Mouse (Mus musculus) spleen, adult 2 months (tissue): ENCODE measurements around the gene Cyb561d1. TPM values are rescaled to one million over a fixed set of nuclear protein-coding genes. Genes with fewer than 3 reads are reported as not detected.

Experiments
- DNase-seq, 2 experiments: peaks; one replicate each; pipeline versions ENCODE4 v3.0.0 to v3.0.0-alpha.2; 2012 to 2021; ENCODE audit warnings: low spot score in 2 of 2, low read depth in 1 of 2
- H3K27ac ChIP-seq: fragments of 200-500 bp; 2 replicates; pipeline ENCODE4 v1.5.1; 2012; ENCODE audit warnings: low read length, inconsistent platforms; ENCODE audit not compliant: insufficient read depth
- H3K27me3 ChIP-seq: fragments of 200-500 bp; 2 replicates; pipeline ENCODE4 v1.6.1; 2012; ENCODE audit warnings: mild to moderate bottlenecking, moderate library complexity, low read length, inconsistent platforms; ENCODE audit not compliant: control insufficient read depth, insufficient read depth
- H3K36me3 ChIP-seq: fragments of 200-500 bp; 2 replicates; pipeline ENCODE4 v1.6.1; 2012; ENCODE audit warnings: mild to moderate bottlenecking, low read length, inconsistent platforms; ENCODE audit not compliant: control insufficient read depth, insufficient read depth
- H3K4me1 ChIP-seq: fragments of 200-500 bp; 2 replicates; pipeline ENCODE4 v1.6.1; 2011; ENCODE audit warnings: inconsistent platforms; ENCODE audit not compliant: control insufficient read depth, insufficient read depth, insufficient read length
- H3K4me3 ChIP-seq: fragments of 200-500 bp; 2 replicates; pipeline ENCODE4 v1.5.1; 2011; ENCODE audit warnings: mild to moderate bottlenecking, inconsistent platforms; ENCODE audit not compliant: insufficient read depth, insufficient read length; ENCODE audit errors: extremely low read depth
- CTCF ChIP-seq: fragments of 200-500 bp; IDR thresholded peaks from 2 replicates; pipeline ENCODE4 v1.5.1; 2011; ENCODE audit warnings: mild to moderate bottlenecking, inconsistent platforms; ENCODE audit not compliant: insufficient read depth, insufficient read length, insufficient replicate concordance; ENCODE audit errors: extremely low read depth
- POLR2A ChIP-seq: fragments of 200-500 bp; IDR thresholded peaks from 2 replicates; pipeline ENCODE4 v1.6.1; 2011; ENCODE audit warnings: low read depth, low read length, inconsistent platforms
- WGBS: fragments of 180-500 bp; shearing (Covaris S2); methylation state at CpG from one replicate; pipeline ENCODE4 v1.1.7; 2018; 5-methylcytosine and 5-hydroxymethylcytosine counted together
- polyA plus RNA-seq: library from polyadenylated mRNA; depleted of rRNA; stranded (reverse); fragments of >200 nt; gene quantifications from 2 replicates; pipeline ENCODE4 v1.2.3, GENCODE M21; 2012; rRNA removed

The Cyb561d1 gene
- polyA plus RNA-seq, 1 experiment: 13.8 TPM

DNA sequence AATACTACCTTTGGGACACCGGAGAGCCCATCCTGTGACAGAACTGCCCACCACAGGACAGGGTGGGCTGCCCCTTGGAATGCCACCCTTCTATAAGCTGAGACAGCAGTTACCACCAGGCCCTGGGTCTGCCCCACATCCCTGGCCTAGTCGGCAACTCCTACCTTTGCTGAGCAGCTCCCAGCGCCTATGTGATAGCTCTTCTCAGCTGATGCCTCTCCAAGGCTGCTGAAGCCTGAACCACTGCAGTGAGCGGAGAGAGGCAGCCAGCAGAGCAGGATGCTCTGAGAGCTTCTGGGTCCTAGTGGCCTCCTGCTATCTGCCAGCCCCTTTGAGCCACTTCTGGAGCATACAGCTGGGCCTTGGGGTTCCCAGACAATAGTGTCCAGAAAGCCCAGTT is 46.4 kb downstream of the Cyb561d1 start, which contains the start of gene Gpr61:
TSS of gene Gpr61 (minus strand) at position 227 of the 400 bp plus-strand sequence.
- no peak within 1 kb of the TSS for H3K27ac ChIP-seq
- no peak within 1 kb of the TSS for H3K4me3 ChIP-seq
- TF ChIP-seq CTCF (no peak), POLR2A (no peak)
- no peak for DNase-seq
- 76% methylated on average over 4 of the region's 4 CpGs for WGBS
- no peaks in the 10 kb centered on the region for H3K27me3 ChIP-seq
- H3K36me3 ChIP-seq: no peaks in the 10 kb centered on the region
- no peaks in the 10 kb centered on the region for H3K4me1 ChIP-seq

- WGBS: 94% methylated on average over 3 of the region's 3 CpGs
- Histone ChIP-seq H3K36me3 (no peaks in the 10 kb centered on the region), H3K4me1 (no peaks in the 10 kb centered on the region), H3K27me3 (no peaks in the 10 kb centered on the region), H3K27ac (no peak overlapping the region), H3K4me3 (no peak overlapping the region)
- no peak for TF ChIP-seq POLR2A
- no peak for TF ChIP-seq CTCF
- DNase-seq: no peak
Measured at GRCm38 (mm10) chr3:108152290-108152689, 48.7 kb downstream of the Cyb561d1 start.

- H3K27ac ChIP-seq: no peak overlapping the region
- TF ChIP-seq CTCF (peak; percentile 89; the same call in 1 of the 2 replicates), POLR2A (no peak)
- peak; percentile 79 to 84 for DNase-seq
- no peaks in the 10 kb centered on the region for H3K27me3 ChIP-seq
- no peaks in the 10 kb centered on the region for H3K36me3 ChIP-seq
- H3K4me3 ChIP-seq: no peak overlapping the region
- 69% methylated on average over 11 of the region's 11 CpGs for WGBS
- H3K4me1 ChIP-seq: no peaks in the 10 kb centered on the region; the same call in 1 of the 2 replicates
Measured at GRCm38 (mm10) chr3:108147386-108148235, 53.4 kb downstream of the Cyb561d1 start.

DNA sequence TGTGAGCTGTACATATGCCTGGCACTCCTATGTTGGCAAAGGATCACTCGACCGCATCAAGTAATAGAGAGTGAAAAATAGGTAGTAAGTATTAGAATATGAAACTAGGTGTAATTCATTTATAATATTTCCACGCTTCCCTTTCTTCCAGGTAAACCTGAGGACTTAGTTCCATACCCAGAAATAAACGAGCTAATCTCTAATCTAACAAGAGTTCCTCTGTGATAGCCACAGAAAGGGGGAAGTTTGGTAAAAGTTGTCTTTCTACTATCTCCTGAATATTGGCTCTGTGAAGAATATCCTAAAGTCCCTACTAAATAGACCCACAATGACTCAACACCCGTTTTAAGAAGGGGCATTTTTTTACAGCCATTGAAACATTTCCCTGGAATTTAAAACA is 54.3 kb downstream of the Cyb561d1 start:
- Histone ChIP-seq H3K4me3 (peak overlapping the region; percentile 97; the same call in 1 of the 2 replicates), H3K27ac (no peak overlapping the region), H3K27me3 (no peaks in the 10 kb centered on the region), H3K4me1 (no peaks in the 10 kb centered on the region; the same call in 1 of the 2 replicates), H3K36me3 (no peaks in the 10 kb centered on the region)
- DNase-seq: no peak
- WGBS: 37% methylated on average over 5 of the region's 5 CpGs
- TF ChIP-seq POLR2A (no peak), CTCF (no peak)

Other genes starting within 250 kb of the Cyb561d1 start
- not detected in 2 replicates for gene Gstm3, start 231.9 kb downstream of the Cyb561d1 start, polyA plus RNA-seq
- 16.9 and 20.2 TPM in 2 replicates for gene Gstm2, start 214.8 kb downstream of the Cyb561d1 start, polyA plus RNA-seq
- 82.6 and 98.9 TPM in 2 replicates for gene Gstm1, start 183.2 kb downstream of the Cyb561d1 start, polyA plus RNA-seq
- gene Gstm4, start 156.3 kb downstream of the Cyb561d1 start, polyA plus RNA-seq: 4.6 and 5.7 TPM in 2 replicates
- 92.9 and 111 TPM in 2 replicates for gene Ampd2, start 114.6 kb downstream of the Cyb561d1 start, polyA plus RNA-seq
- 0.16 and 0.18 TPM in 2 replicates for gene Gnat2, start 108.4 kb downstream of the Cyb561d1 start, polyA plus RNA-seq
- gene Gnai3, start 55.1 kb downstream of the Cyb561d1 start, polyA plus RNA-seq: 11.3 and 11.6 TPM in 2 replicates
- 0.06 TPM in 1 of 2 replicates, not detected in the other for gene Gpr61, start 46.3 kb downstream of the Cyb561d1 start, polyA plus RNA-seq
- 6.2 and 8.3 TPM in 2 replicates for gene Amigo1, start 14.9 kb downstream of the Cyb561d1 start, polyA plus RNA-seq
- gene Atxn7l2, start 9.7 kb upstream of the Cyb561d1 start, polyA plus RNA-seq: 8.2 and 11.5 TPM in 2 replicates
- gene Sypl2, start 25.4 kb upstream of the Cyb561d1 start, polyA plus RNA-seq: 0.15 and 0.16 TPM in 2 replicates
- 21.3 and 22.4 TPM in 2 replicates for gene Psma5, start 55.7 kb upstream of the Cyb561d1 start, polyA plus RNA-seq
- gene Sort1, start 82.9 kb upstream of the Cyb561d1 start, polyA plus RNA-seq: 10.7 and 11.4 TPM in 2 replicates
- gene Mybphl, start 163.7 kb upstream of the Cyb561d1 start, polyA plus RNA-seq: 0.15 and 0.28 TPM in 2 replicates
- gene Psrc1, start 182.6 kb upstream of the Cyb561d1 start, polyA plus RNA-seq: 5.4 and 6.1 TPM in 2 replicates
- 2.6 and 4.2 TPM in 2 replicates for gene Celsr2, start 214.3 kb upstream of the Cyb561d1 start, polyA plus RNA-seq
- gene Sars, start 244.0 kb upstream of the Cyb561d1 start, polyA plus RNA-seq: 22.2 and 27.0 TPM in 2 replicates